Mouse (Mus musculus) intestine, postnatal 0 days (tissue): ENCODE data around the gene Cers5. TPM values are rescaled to one million over a fixed set of nuclear protein-coding genes. Genes with fewer than 3 reads are reported as not detected.
A peak's percentile ranks its signal among the peaks of the same experiment; 100 is the strongest.

ENCODE experiments used
- ATAC-seq: fragments of 200-750 bp; cut with Nextera tagmentation; 2 replicates; pipeline ENCODE4 v1.8.0; 2017; ENCODE audit warnings: mild to moderate bottlenecking, moderate TSS enrichment, moderate library complexity
- H3K27ac ChIP-seq: fragments of 300-500 bp; sonication (generic); 2 replicates; pipeline ENCODE4 v1.5.1; 2014; ENCODE audit warnings: mild to moderate bottlenecking, low read depth, low read length, moderate library complexity
- H3K27me3 ChIP-seq: fragments of 300-500 bp; sonication (generic); replicated peaks from 2 replicates; pipeline ENCODE4 v1.6.1; 2014; ENCODE audit warnings: low read length, mixed read lengths; ENCODE audit not compliant: control insufficient read depth, insufficient read depth
- H3K36me3 ChIP-seq: fragments of 300-500 bp; sonication (generic); 2 replicates; pipeline ENCODE4 v1.6.1; 2014; ENCODE audit warnings: mild to moderate bottlenecking, moderate library complexity; ENCODE audit not compliant: control insufficient read depth, insufficient read depth
- H3K4me1 ChIP-seq: fragments of 300-500 bp; sonication (generic); replicated peaks from 2 replicates; pipeline ENCODE4 v1.6.1; 2014; ENCODE audit warnings: antibody characterized with exemption, low read length, mixed read lengths; ENCODE audit not compliant: control insufficient read depth, insufficient read depth
- H3K4me2 ChIP-seq: fragments of 300-500 bp; sonication (generic); replicated peaks from 2 replicates; pipeline ENCODE4 v1.6.1; 2014; ENCODE audit warnings: low read depth, mild to moderate bottlenecking, moderate library complexity
- H3K4me3 ChIP-seq: fragments of 300-500 bp; sonication (generic); 2 replicates; pipeline ENCODE4 v1.5.1; 2014; ENCODE audit warnings: low read depth, low read length
- H3K9ac ChIP-seq: fragments of 300-500 bp; sonication (generic); 2 replicates; pipeline ENCODE4 v1.6.1; 2014; ENCODE audit warnings: mild to moderate bottlenecking, low read depth, low read length
- H3K9me3 ChIP-seq: fragments of 300-500 bp; sonication (generic); 2 replicates; pipeline ENCODE4 v1.6.1; 2016; ENCODE audit warnings: mixed run types; ENCODE audit not compliant: control insufficient read depth
- CTCF ChIP-seq: sonication (generic); IDR thresholded peaks from 2 replicates; pipeline ENCODE4 v1.5.1; 2016; ENCODE audit warnings: low read depth, mild to moderate bottlenecking, control low read depth, antibody characterized with exemption, moderate library complexity
- WGBS: fragments of 180-500 bp; shearing (Covaris S2); extraction: QIAGEN DNeasy Blood & Tissue Kit; methylation state at CpG from one replicate; pipeline ENCODE4 v1.1.7; 2014; 5-methylcytosine and 5-hydroxymethylcytosine counted together
- polyA plus RNA-seq: library from polyadenylated mRNA; unstranded; fragments of >200 nt; fragmentation: Nextera tagmentation; extraction: Ambion mirVana; gene quantifications from 2 replicates; pipeline ENCODE4 v1.2.1, GENCODE M21; 2015

The Cers5 gene
- polyA plus RNA-seq, 1 experiment from 2014 or later: 18.7 TPM

DNA sequence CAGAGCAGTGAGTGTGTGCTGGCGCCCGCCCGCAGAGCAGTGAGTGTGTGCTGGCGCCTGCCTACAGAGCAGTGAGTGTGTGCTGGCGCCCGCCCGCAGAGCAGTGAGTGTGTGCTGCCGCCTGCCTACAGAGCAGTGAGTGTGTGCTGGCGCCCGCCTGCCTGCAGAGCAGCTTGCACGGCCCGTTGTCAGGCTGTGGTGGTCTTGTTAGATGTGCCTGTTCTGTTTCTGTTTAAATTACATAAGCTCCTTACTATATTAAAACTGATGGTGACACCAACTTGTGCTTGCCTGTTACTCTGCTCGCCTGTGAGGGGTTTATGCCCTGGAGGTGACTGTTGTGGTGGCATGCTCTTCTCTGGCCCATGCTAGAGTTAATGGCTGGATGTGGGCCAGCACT lies 64.5 kb downstream of the Cers5 start:
- Histone ChIP-seq H3K4me2 (no peak overlapping the region), H3K36me3 (peaks cover 79% of the 10 kb centered on the region), H3K9ac (no peak overlapping the region), H3K27me3 (no peaks in the 10 kb centered on the region), H3K27ac (no peak overlapping the region), H3K4me3 (no peak overlapping the region), H3K9me3 (no peaks in the 10 kb centered on the region), H3K4me1 (0 out of 2 replicates have a peak, but pooled peaks cover under 1% of the 10 kb centered on the region)
- ATAC-seq: no peak
- TF ChIP-seq CTCF: no peak
- 98% methylated on average over 13 of the region's 13 CpGs for WGBS

DNA sequence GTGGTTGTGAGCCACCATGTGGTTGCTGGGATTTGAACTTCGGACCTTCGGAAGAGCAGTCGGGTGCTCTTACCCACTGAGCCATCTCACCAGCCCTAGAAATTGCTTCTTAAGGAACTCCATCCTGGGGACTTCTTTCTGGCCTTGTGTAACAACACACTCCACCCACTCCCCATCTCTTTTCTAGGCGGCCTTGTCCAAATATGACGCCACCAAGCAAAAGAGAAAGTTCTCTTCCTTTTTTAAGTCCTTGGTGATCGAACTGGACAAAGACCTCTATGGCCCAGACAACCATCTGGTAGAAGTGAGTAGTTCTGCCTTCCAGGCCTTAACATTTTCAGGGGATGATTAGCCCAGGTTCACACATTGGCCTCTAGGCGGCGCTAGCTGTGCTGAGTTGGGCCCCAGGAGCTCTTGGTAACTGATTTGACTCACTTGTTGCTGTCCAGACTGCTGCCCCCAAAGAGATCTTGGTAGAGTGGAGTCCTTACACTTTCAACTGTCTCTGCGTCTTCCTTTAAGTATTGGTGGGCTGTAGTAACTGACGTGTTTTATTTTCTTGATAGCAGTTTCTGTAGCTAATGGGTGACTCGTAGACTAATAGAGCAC lies 67.1 kb downstream of the Cers5 start, which contains the start of gene Gm17349:
Gene Gm17349, minus strand, starts transcription at position 51 of the 609 bp plus-strand sequence.
- H3K4me3 ChIP-seq: no peak within 1 kb of the TSS
- H3K27me3 ChIP-seq: no peaks in the 10 kb centered on the region
- WGBS: 71% methylated on average over 10 of the region's 11 CpGs
- peak within 1 kb of the TSS; percentile 48 for H3K4me2 ChIP-seq
- H3K36me3 ChIP-seq: peaks cover 53% of the 10 kb centered on the region
- no peak for ATAC-seq
- H3K27ac ChIP-seq: peak within 1 kb of the TSS; percentile 50
- no peak within 1 kb of the TSS for H3K9ac ChIP-seq
- no peaks in the 10 kb centered on the region for H3K9me3 ChIP-seq
- peak; percentile 87 for TF ChIP-seq CTCF
- peaks cover 3% of the 10 kb centered on the region; the same call in 1 of the 2 replicates for H3K4me1 ChIP-seq

- no peak for TF ChIP-seq CTCF
- no peak overlapping the region for H3K9ac ChIP-seq
- no peak for ATAC-seq
- H3K9me3 ChIP-seq: no peaks in the 10 kb centered on the region
- peak overlapping the region; percentile 48 for H3K4me2 ChIP-seq
- H3K27ac ChIP-seq: peak overlapping the region; percentile 50; the same call in 1 of the 2 replicates
- 76% methylated on average over 7 of the region's 7 CpGs for WGBS
- no peaks in the 10 kb centered on the region for H3K27me3 ChIP-seq
- no peak overlapping the region for H3K4me3 ChIP-seq
- peaks cover 47% of the 10 kb centered on the region for H3K36me3 ChIP-seq
- H3K4me1 ChIP-seq: peaks cover 3% of the 10 kb centered on the region; the same call in 1 of the 2 replicates
Observed at GRCm38 (mm10) chr15:99704881-99705280, 67.8 kb downstream of the Cers5 start.

- Histone ChIP-seq H3K36me3 (peaks cover 40% of the 10 kb centered on the region), H3K9ac (no peak overlapping the region), H3K4me2 (peak overlapping the region; percentile 48), H3K4me3 (no peak overlapping the region), H3K27ac (peak overlapping the region; percentile 50), H3K9me3 (no peaks in the 10 kb centered on the region), H3K4me1 (peaks cover 3% of the 10 kb centered on the region), H3K27me3 (no peaks in the 10 kb centered on the region)
- TF ChIP-seq CTCF: no peak
- WGBS: 43% methylated on average over 23 of the region's 23 CpGs
- no peak for ATAC-seq
Observed at GRCm38 (mm10) chr15:99704041-99704681, 68.5 kb downstream of the Cers5 start.

DNA sequence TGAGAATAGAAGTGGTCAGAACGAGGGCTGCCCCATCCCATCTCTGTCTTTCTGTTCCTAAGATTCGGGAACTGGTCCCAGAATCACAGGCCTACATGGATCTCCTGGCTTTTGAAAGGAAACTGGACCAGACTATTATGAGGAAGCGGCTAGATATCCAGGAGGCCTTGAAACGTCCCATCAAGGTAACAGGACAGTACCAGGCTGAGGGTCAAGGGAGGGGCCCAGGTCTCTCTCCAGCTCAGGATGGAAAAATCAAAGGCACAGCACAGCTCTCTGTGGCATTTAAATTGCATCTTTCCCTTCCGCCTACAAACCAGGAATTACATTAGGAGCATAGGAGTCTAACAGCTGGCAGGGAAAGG lies 69.0 kb downstream of the Cers5 start:
- peaks cover 35% of the 10 kb centered on the region for H3K36me3 ChIP-seq
- peak overlapping the region; percentile 48 for H3K4me2 ChIP-seq
- no peaks in the 10 kb centered on the region for H3K9me3 ChIP-seq
- no peak overlapping the region for H3K9ac ChIP-seq
- no peak overlapping the region for H3K4me3 ChIP-seq
- peak overlapping the region; percentile 35; the same call in 1 of the 2 replicates for H3K27ac ChIP-seq
- 65% methylated on average over 5 of the region's 5 CpGs for WGBS
- H3K27me3 ChIP-seq: no peaks in the 10 kb centered on the region
- H3K4me1 ChIP-seq: peaks cover 3% of the 10 kb centered on the region
- no peak for TF ChIP-seq CTCF
- ATAC-seq: no peak

DNA sequence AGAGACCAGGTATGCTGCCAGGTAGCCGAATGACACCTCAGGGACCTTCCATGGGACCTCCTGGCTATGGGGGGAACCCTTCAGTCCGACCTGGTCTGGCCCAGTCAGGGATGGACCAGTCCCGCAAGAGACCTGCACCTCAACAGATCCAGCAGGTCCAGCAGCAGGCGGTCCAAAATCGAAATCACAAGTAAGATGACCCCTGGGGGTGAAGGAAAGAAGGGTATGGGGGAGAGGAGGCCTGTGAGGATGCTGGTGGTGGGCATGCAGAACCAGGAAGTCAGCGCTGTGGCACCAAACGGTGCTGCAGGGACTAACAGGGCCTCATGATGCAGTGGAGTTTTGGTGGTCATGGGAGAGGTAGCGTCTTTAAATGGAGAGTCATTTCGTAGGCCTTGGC lies 69.6 kb downstream of the Cers5 start:
- peaks cover 3% of the 10 kb centered on the region for H3K4me1 ChIP-seq
- no peaks in the 10 kb centered on the region for H3K9me3 ChIP-seq
- no peak for ATAC-seq
- TF ChIP-seq CTCF: 0 out of 2 replicates have a peak, but pooled peaks have one; percentile 9
- H3K4me2 ChIP-seq: peak overlapping the region; percentile 77
- H3K27ac ChIP-seq: 0 out of 2 replicates have a peak overlapping the region, but pooled peaks have one; percentile 98
- WGBS: 69% methylated on average over 9 of the region's 9 CpGs
- H3K9ac ChIP-seq: no peak overlapping the region
- H3K27me3 ChIP-seq: no peaks in the 10 kb centered on the region
- peaks cover 29% of the 10 kb centered on the region for H3K36me3 ChIP-seq
- peak overlapping the region; percentile 95 for H3K4me3 ChIP-seq
